Mouse (Mus musculus): Measurements from ENCODE around the gene Smarca4. TPM values are rescaled to one million over a fixed set of nuclear protein-coding genes. Genes with fewer than 3 reads are reported as not detected.
A peak's percentile ranks its signal among the peaks of the same experiment; 100 is the strongest.

The Smarca4 gene
- total and polyA plus RNA-seq, 2 experiments from 2014 or later, result 84.9 to 195 TPM

GRCm38 (mm10) chr9:21721036-21721435, 105.1 kb downstream of the Smarca4 start:
- DNase-seq (ENCODE audit: low spot score), result no peak
- ATAC-seq (ENCODE audit: low FRiP score), result no peak
- Histone ChIP-seq H3K27ac (ENCODE audit: low read depth, low read length) (no peak overlapping the region), H3K36me3 (ENCODE audit: insufficient read depth, low read length) (no peaks in the 10 kb centered on the region), H3K4me2 (ENCODE audit: low read depth, low read length, poor library complexity, severe bottlenecking) (no peak overlapping the region), H3K4me3 (ENCODE audit: low read depth, low read length) (no peak overlapping the region), H3K9me3 (ENCODE audit: low read length) (no peaks in the 10 kb centered on the region), H3K4me1 (ENCODE audit: insufficient read depth, low read length) (peaks cover 11% of the 10 kb centered on the region; the same call in 1 of the 2 replicates), H3K27me3 (ENCODE audit: insufficient read depth, low read length) (no peaks in the 10 kb centered on the region), H3K9ac (replicated peaks; ENCODE audit: low read length, poor library complexity, severe bottlenecking) (no peak overlapping the region)
- no peak for TF ChIP-seq CTCF (IDR thresholded peaks at IDR 0.05)
- WGBS, result 68% methylated on average over 2 of the region's 2 CpGs

GRCm38 (mm10) chr9:21723377-21724146, 107.6 kb downstream of the Smarca4 start, which contains the start of gene Ldlr:
Gene Ldlr (plus strand): TSS chr9:21723483.
- DNase-seq (ENCODE audit: low spot score) (peak; percentile 93), ATAC-seq (ENCODE audit: low FRiP score) (peak; percentile 83)
- WGBS, result 0% methylated on average over 47 of the region's 47 CpGs
- Histone ChIP-seq H3K4me2 (ENCODE audit: low read depth, low read length, poor library complexity, severe bottlenecking) (peak within 1 kb of the TSS; percentile 62), H3K36me3 (ENCODE audit: insufficient read depth, low read length) (no peaks in the 10 kb centered on the region), H3K27ac (ENCODE audit: low read depth, low read length) (peak within 1 kb of the TSS; percentile 73), H3K4me1 (ENCODE audit: insufficient read depth, low read length) (peaks cover 13% of the 10 kb centered on the region; the same call in 1 of the 2 replicates), H3K4me3 (ENCODE audit: low read depth, low read length) (peak within 1 kb of the TSS; percentile 55), H3K9ac (replicated peaks; ENCODE audit: low read length, poor library complexity, severe bottlenecking) (peak within 1 kb of the TSS; percentile 54), H3K27me3 (ENCODE audit: insufficient read depth, low read length) (no peaks in the 10 kb centered on the region), H3K9me3 (ENCODE audit: low read length) (no peaks in the 10 kb centered on the region)
- TF ChIP-seq CTCF (IDR thresholded peaks at IDR 0.05), result no peak

- Histone ChIP-seq H3K4me3 (ENCODE audit: low read depth, low read length) (peak overlapping the region; percentile 55), H3K36me3 (ENCODE audit: insufficient read depth, low read length) (no peaks in the 10 kb centered on the region), H3K27me3 (ENCODE audit: insufficient read depth, low read length) (no peaks in the 10 kb centered on the region), H3K4me2 (ENCODE audit: low read depth, low read length, poor library complexity, severe bottlenecking) (peak overlapping the region; percentile 62), H3K4me1 (ENCODE audit: insufficient read depth, low read length) (peaks cover 13% of the 10 kb centered on the region; the same call in 1 of the 2 replicates), H3K27ac (ENCODE audit: low read depth, low read length) (peak overlapping the region; percentile 73), H3K9ac (replicated peaks; ENCODE audit: low read length, poor library complexity, severe bottlenecking) (peak overlapping the region; percentile 54), H3K9me3 (ENCODE audit: low read length) (no peaks in the 10 kb centered on the region)
- no peak for TF ChIP-seq CTCF (IDR thresholded peaks at IDR 0.05)
- DNase-seq (ENCODE audit: low spot score) (peak; percentile 96), ATAC-seq (ENCODE audit: low FRiP score) (peak; percentile 96)
- under 1% methylated on average over 18 of the region's 18 CpGs for WGBS
Measured at GRCm38 (mm10) chr9:21724147-21724536, 108.2 kb downstream of the Smarca4 start.

DNA sequence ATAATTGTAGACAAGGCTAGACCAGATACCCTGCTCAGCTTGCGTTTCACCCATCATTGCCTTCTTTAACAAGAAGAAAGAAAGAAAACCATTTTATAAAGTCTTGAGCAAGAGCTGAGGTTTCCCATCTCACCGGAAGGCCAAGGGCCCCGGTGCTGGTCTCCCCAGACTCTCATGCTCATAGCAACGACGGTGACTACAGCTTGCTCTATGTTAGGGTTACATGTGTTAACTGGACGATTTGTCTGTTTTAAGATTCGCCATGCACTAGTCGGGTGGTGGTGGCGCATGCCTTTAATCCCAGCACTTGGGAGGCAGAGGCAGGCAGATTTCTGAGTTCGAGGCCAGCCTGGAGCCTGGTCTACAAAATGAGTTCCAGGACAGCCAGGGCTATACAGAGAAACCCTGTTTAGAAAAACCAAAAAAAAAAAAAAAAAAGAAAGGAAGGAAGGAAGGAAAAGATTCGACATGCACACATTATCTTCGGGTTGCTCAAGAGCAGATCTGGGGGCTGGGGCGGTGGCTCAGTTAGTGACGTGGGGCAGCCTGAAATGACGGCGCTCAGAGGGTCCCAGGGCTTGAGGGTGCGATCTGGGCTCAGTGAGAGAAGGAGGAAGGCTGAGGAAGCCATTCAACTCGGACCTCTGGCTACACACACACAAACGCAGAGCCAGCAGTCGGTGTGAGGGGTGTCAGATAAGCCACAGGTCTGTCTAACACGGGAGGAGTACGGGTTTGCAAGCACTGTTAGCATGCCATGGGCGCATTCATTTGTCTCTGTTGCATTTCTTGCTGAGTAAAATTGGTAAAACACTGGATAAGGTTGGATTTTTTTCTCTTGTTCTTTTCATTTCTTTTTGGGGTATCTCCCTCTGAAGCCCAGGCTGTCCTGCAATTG, 109.5 kb downstream of the Smarca4 start:
- 83% methylated on average over 23 of the region's 23 CpGs for WGBS
- Histone ChIP-seq H3K4me3 (ENCODE audit: low read depth, low read length) (peak overlapping the region; percentile 55; the same call in 1 of the 2 replicates), H3K9me3 (ENCODE audit: low read length) (no peaks in the 10 kb centered on the region), H3K27ac (ENCODE audit: low read depth, low read length) (no peak overlapping the region), H3K27me3 (ENCODE audit: insufficient read depth, low read length) (no peaks in the 10 kb centered on the region), H3K36me3 (ENCODE audit: insufficient read depth, low read length) (no peaks in the 10 kb centered on the region), H3K4me2 (ENCODE audit: low read depth, low read length, poor library complexity, severe bottlenecking) (peak overlapping the region; percentile 62), H3K4me1 (ENCODE audit: insufficient read depth, low read length) (peaks cover 13% of the 10 kb centered on the region; the same call in 1 of the 2 replicates), H3K9ac (replicated peaks; ENCODE audit: low read length, poor library complexity, severe bottlenecking) (no peak overlapping the region)
- ATAC-seq (ENCODE audit: low FRiP score) (no peak), DNase-seq (ENCODE audit: low spot score) (no peak)
- no peak for TF ChIP-seq CTCF (IDR thresholded peaks at IDR 0.05)

- ATAC-seq (ENCODE audit: low FRiP score) (no peak), DNase-seq (ENCODE audit: low spot score) (peak; percentile 8)
- no peak for TF ChIP-seq CTCF (IDR thresholded peaks at IDR 0.05)
- H3K36me3 ChIP-seq (ENCODE audit: insufficient read depth, low read length), result no peaks in the 10 kb centered on the region
- H3K27me3 ChIP-seq (ENCODE audit: insufficient read depth, low read length), result no peaks in the 10 kb centered on the region
- no peaks in the 10 kb centered on the region for H3K9me3 ChIP-seq (ENCODE audit: low read length)
- H3K4me1 ChIP-seq (ENCODE audit: insufficient read depth, low read length), result peaks cover 13% of the 10 kb centered on the region; the same call in 1 of the 2 replicates
- no peak overlapping the region for H3K4me3 ChIP-seq (ENCODE audit: low read depth, low read length)
- peak overlapping the region; percentile 62 for H3K4me2 ChIP-seq (ENCODE audit: low read depth, low read length, poor library complexity, severe bottlenecking)
- WGBS, result 69% methylated on average over 14 of the region's 14 CpGs
- no peak overlapping the region for H3K27ac ChIP-seq (ENCODE audit: low read depth, low read length)
- H3K9ac ChIP-seq (replicated peaks; ENCODE audit: low read length, poor library complexity, severe bottlenecking), result 0 out of 2 replicates have a peak overlapping the region, but pooled peaks have one; percentile 19
Measured at GRCm38 (mm10) chr9:21726218-21726975, 110.4 kb downstream of the Smarca4 start.

Measured in midbrain, postnatal 0 days (tissue).